Mouse (Mus musculus): ENCODE measurements around the gene 1600002K03Rik. TPM values are rescaled to one million over a fixed set of nuclear protein-coding genes. Genes with fewer than 3 reads are reported as not detected.

1600002K03Rik gene
- polyA plus RNA-seq, 1 experiment from 2014 or later, result 10.6 TPM

GRCm38 (mm10) chr10:80187739-80188138, 15.0 kb downstream of the 1600002K03Rik start:
- WGBS, result 86% methylated on average over 10 of the region's 10 CpGs
- Histone ChIP-seq H3K4me3 (replicated peaks; ENCODE audit: low read length) (no peak overlapping the region), H3K9me3 (ENCODE audit: control insufficient read depth, low read length) (no peaks in the 10 kb centered on the region), H3K9ac (replicated peaks; ENCODE audit: low read depth, low read length) (no peak overlapping the region), H3K27me3 (replicated peaks; ENCODE audit: control insufficient read depth, insufficient read depth, low read length) (no peaks in the 10 kb centered on the region), H3K4me2 (ENCODE audit: low read length) (no peak overlapping the region), H3K36me3 (ENCODE audit: control insufficient read depth, insufficient read depth) (peaks cover 20% of the 10 kb centered on the region), H3K4me1 (replicated peaks; ENCODE audit: control insufficient read depth, insufficient read depth, low read length) (peaks cover 22% of the 10 kb centered on the region), H3K27ac (ENCODE audit: low read length) (no peak overlapping the region)
- no peak for ATAC-seq

GRCm38 (mm10) chr10:80188453-80189024, 15.8 kb downstream of the 1600002K03Rik start:
- Histone ChIP-seq H3K9ac (replicated peaks; ENCODE audit: low read depth, low read length) (peak overlapping the region; percentile 1; the same call in 1 of the 2 replicates), H3K9me3 (ENCODE audit: control insufficient read depth, low read length) (no peaks in the 10 kb centered on the region), H3K4me3 (replicated peaks; ENCODE audit: low read length) (no peak overlapping the region), H3K4me2 (ENCODE audit: low read length) (no peak overlapping the region), H3K36me3 (ENCODE audit: control insufficient read depth, insufficient read depth) (peaks cover 20% of the 10 kb centered on the region), H3K27ac (ENCODE audit: low read length) (no peak overlapping the region), H3K27me3 (replicated peaks; ENCODE audit: control insufficient read depth, insufficient read depth, low read length) (no peaks in the 10 kb centered on the region), H3K4me1 (replicated peaks; ENCODE audit: control insufficient read depth, insufficient read depth, low read length) (peaks cover 22% of the 10 kb centered on the region)
- ATAC-seq, result no peak
- 70% methylated on average over 15 of the region's 15 CpGs for WGBS

GRCm38 (mm10) chr10:80189999-80190398, 17.3 kb downstream of the 1600002K03Rik start:
- Histone ChIP-seq H3K4me1 (replicated peaks; ENCODE audit: control insufficient read depth, insufficient read depth, low read length) (peaks cover 22% of the 10 kb centered on the region), H3K4me3 (replicated peaks; ENCODE audit: low read length) (peak overlapping the region; percentile 57), H3K9me3 (ENCODE audit: control insufficient read depth, low read length) (no peaks in the 10 kb centered on the region), H3K27me3 (replicated peaks; ENCODE audit: control insufficient read depth, insufficient read depth, low read length) (no peaks in the 10 kb centered on the region), H3K9ac (replicated peaks; ENCODE audit: low read depth, low read length) (peak overlapping the region; percentile 76), H3K36me3 (ENCODE audit: control insufficient read depth, insufficient read depth) (peaks cover 20% of the 10 kb centered on the region), H3K4me2 (ENCODE audit: low read length) (peak overlapping the region; percentile 60), H3K27ac (ENCODE audit: low read length) (peak overlapping the region; percentile 81)
- ATAC-seq, result no peak
- 4% methylated on average over 21 of the region's 21 CpGs for WGBS

- peaks cover 22% of the 10 kb centered on the region for H3K4me1 ChIP-seq (replicated peaks; ENCODE audit: control insufficient read depth, insufficient read depth, low read length)
- ATAC-seq, result peak; percentile 47
- H3K9ac ChIP-seq (replicated peaks; ENCODE audit: low read depth, low read length), result peak overlapping the region; percentile 76
These were observed 17.8 kb downstream of the 1600002K03Rik start for GRCm38 (mm10) chr10:80190491-80191051.

GRCm38 (mm10) chr10:80193976-80194375, 21.2 kb downstream of the 1600002K03Rik start:
- Histone ChIP-seq H3K9ac (replicated peaks; ENCODE audit: low read depth, low read length) (no peak overlapping the region), H3K27me3 (replicated peaks; ENCODE audit: control insufficient read depth, insufficient read depth, low read length) (no peaks in the 10 kb centered on the region), H3K36me3 (ENCODE audit: control insufficient read depth, insufficient read depth) (peaks cover under 1% of the 10 kb centered on the region; the same call in 1 of the 2 replicates), H3K9me3 (ENCODE audit: control insufficient read depth, low read length) (no peaks in the 10 kb centered on the region), H3K4me1 (replicated peaks; ENCODE audit: control insufficient read depth, insufficient read depth, low read length) (peaks cover 20% of the 10 kb centered on the region), H3K27ac (ENCODE audit: low read length) (no peak overlapping the region), H3K4me2 (ENCODE audit: low read length) (no peak overlapping the region), H3K4me3 (replicated peaks; ENCODE audit: low read length) (no peak overlapping the region)
- ATAC-seq, result no peak
- WGBS, result 64% methylated on average over 6 of the region's 6 CpGs

More at GRCm38 (mm10) chr10:80190491-80191051, 17.8 kb downstream of the 1600002K03Rik start:
- no peaks in the 10 kb centered on the region for H3K27me3 ChIP-seq (replicated peaks; ENCODE audit: control insufficient read depth, insufficient read depth, low read length)
- H3K36me3 ChIP-seq (ENCODE audit: control insufficient read depth, insufficient read depth), result peaks cover 20% of the 10 kb centered on the region
- H3K4me3 ChIP-seq (replicated peaks; ENCODE audit: low read length), result peak overlapping the region; percentile 57
- peak overlapping the region; percentile 60 for H3K4me2 ChIP-seq (ENCODE audit: low read length)
- peak overlapping the region; percentile 81 for H3K27ac ChIP-seq (ENCODE audit: low read length)
- WGBS, result under 1% methylated on average over 48 of the region's 48 CpGs
- H3K9me3 ChIP-seq (ENCODE audit: control insufficient read depth, low read length), result no peaks in the 10 kb centered on the region

- H3K9ac ChIP-seq (replicated peaks; ENCODE audit: low read depth, low read length), result no peak overlapping the region
- H3K36me3 ChIP-seq (ENCODE audit: control insufficient read depth, insufficient read depth), result no peaks in the 10 kb centered on the region
- H3K4me3 ChIP-seq (replicated peaks; ENCODE audit: low read length), result no peak overlapping the region
- 17% methylated on average over 8 of the region's 8 CpGs for WGBS
- H3K27me3 ChIP-seq (replicated peaks; ENCODE audit: control insufficient read depth, insufficient read depth, low read length), result no peaks in the 10 kb centered on the region
- no peak overlapping the region for H3K27ac ChIP-seq (ENCODE audit: low read length)
- peaks cover 17% of the 10 kb centered on the region for H3K4me1 ChIP-seq (replicated peaks; ENCODE audit: control insufficient read depth, insufficient read depth, low read length)
- no peak for ATAC-seq
- no peak overlapping the region for H3K4me2 ChIP-seq (ENCODE audit: low read length)
- no peaks in the 10 kb centered on the region for H3K9me3 ChIP-seq (ENCODE audit: control insufficient read depth, low read length)
These were observed 21.7 kb downstream of the 1600002K03Rik start for GRCm38 (mm10) chr10:80194441-80194840.

- H3K27me3 ChIP-seq (replicated peaks; ENCODE audit: control insufficient read depth, insufficient read depth, low read length), result no peaks in the 10 kb centered on the region
- whole genome bisulfite sequencing, result 88% methylated on average over 1 of the region's 1 CpGs
- no peak overlapping the region for H3K4me2 ChIP-seq (ENCODE audit: low read length)
- H3K27ac ChIP-seq (ENCODE audit: low read length), result no peak overlapping the region
- no peak overlapping the region for H3K4me3 ChIP-seq (replicated peaks; ENCODE audit: low read length)
- ATAC-seq, result no peak
- H3K4me1 ChIP-seq (replicated peaks; ENCODE audit: control insufficient read depth, insufficient read depth, low read length), result no peaks in the 10 kb centered on the region
- H3K9me3 ChIP-seq (ENCODE audit: control insufficient read depth, low read length), result no peaks in the 10 kb centered on the region
- no peak overlapping the region for H3K9ac ChIP-seq (replicated peaks; ENCODE audit: low read depth, low read length)
- H3K36me3 ChIP-seq (ENCODE audit: control insufficient read depth, insufficient read depth), result no peaks in the 10 kb centered on the region
These were observed 23.4 kb downstream of the 1600002K03Rik start for GRCm38 (mm10) chr10:80196167-80196566.

- H3K4me1 ChIP-seq (replicated peaks; ENCODE audit: control insufficient read depth, insufficient read depth, low read length), result no peaks in the 10 kb centered on the region
- no peaks in the 10 kb centered on the region for H3K9me3 ChIP-seq (ENCODE audit: control insufficient read depth, low read length)
- H3K4me3 ChIP-seq (replicated peaks; ENCODE audit: low read length), result no peak overlapping the region
- no peak overlapping the region for H3K9ac ChIP-seq (replicated peaks; ENCODE audit: low read depth, low read length)
- 44% methylated on average over 33 of the region's 33 CpGs for WGBS
- no peaks in the 10 kb centered on the region for H3K27me3 ChIP-seq (replicated peaks; ENCODE audit: control insufficient read depth, insufficient read depth, low read length)
- ATAC-seq, result no peak
- H3K4me2 ChIP-seq (ENCODE audit: low read length), result no peak overlapping the region
- H3K27ac ChIP-seq (ENCODE audit: low read length), result no peak overlapping the region
- no peaks in the 10 kb centered on the region for H3K36me3 ChIP-seq (ENCODE audit: control insufficient read depth, insufficient read depth)
These were observed 24.2 kb downstream of the 1600002K03Rik start for GRCm38 (mm10) chr10:80196778-80197581.

- Histone ChIP-seq H3K27me3 (replicated peaks; ENCODE audit: control insufficient read depth, insufficient read depth, low read length) (no peaks in the 10 kb centered on the region), H3K9ac (replicated peaks; ENCODE audit: low read depth, low read length) (no peak overlapping the region), H3K4me1 (replicated peaks; ENCODE audit: control insufficient read depth, insufficient read depth, low read length) (0 out of 2 replicates have a peak, but pooled peaks cover 4% of the 10 kb centered on the region), H3K9me3 (ENCODE audit: control insufficient read depth, low read length) (no peaks in the 10 kb centered on the region), H3K36me3 (ENCODE audit: control insufficient read depth, insufficient read depth) (no peaks in the 10 kb centered on the region), H3K4me2 (ENCODE audit: low read length) (no peak overlapping the region), H3K4me3 (replicated peaks; ENCODE audit: low read length) (no peak overlapping the region), H3K27ac (ENCODE audit: low read length) (no peak overlapping the region)
- ATAC-seq, result peak; percentile 80
- WGBS, result 56% methylated on average over 3 of the region's 3 CpGs
These were observed 26.8 kb downstream of the 1600002K03Rik start for GRCm38 (mm10) chr10:80199440-80200008.

Data from forebrain, embryonic 16.5 days (tissue).